Mouse (Mus musculus): ENCODE data around the gene Cacnb3.
A peak's percentile ranks its signal among the peaks of the same experiment; 100 is the strongest.
"Not testable (repeated sequence)": the region's sequence is repeated elsewhere in the genome, so short reads cannot be mapped to it uniquely, and the experiment has no call there.

Gene Cacnb3

DNA sequence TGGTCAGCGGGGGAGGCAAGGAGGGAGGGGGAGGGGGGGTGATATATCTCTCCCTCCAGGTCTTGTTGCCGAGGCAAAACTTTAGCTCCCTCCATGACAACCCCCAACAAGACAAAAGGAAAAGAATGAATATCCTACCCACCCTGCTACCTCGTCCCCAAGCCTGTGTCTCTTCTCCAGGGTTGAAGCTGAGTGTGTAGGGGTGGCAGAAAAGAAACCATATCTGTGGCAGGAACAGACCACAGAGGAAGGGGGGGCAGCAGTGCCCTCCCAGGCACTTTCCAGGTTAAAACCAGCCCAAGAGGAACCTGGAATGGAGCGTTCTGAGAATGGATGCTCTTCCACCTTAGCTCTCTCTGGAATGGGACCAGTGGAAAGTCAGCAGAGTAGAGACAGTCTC, at the start of gene Cacnb3:
Cacnb3 (plus strand) TSS at position 301 of the 400 bp plus-strand sequence.
- DNase-seq (ENCODE audit: low spot score) = no peak

- no peak for DNase-seq (ENCODE audit: low spot score)
Observed at GRCm38 (mm10) chr15:98582410-98582809, 48.2 kb upstream of the Cacnb3 start.

DNA sequence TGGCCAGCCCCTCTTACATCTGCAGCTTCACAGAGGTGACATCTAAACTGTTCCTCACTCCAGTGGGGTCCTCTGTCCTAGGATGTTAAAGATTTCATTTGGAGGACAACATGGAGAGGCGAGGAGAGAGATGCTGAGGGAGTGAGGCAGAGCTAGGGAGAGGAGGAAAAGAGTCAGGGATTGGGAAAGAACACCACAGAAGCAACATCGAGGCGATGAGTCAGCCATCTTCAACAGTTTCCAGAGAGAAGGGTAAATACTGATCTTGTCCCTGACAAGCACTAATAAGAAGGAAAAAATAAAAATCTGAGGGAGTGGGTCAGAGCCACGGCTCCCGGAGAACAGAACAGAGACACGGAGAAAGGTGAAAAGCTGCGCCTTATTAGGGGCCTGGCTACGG, 47.6 kb upstream of the Cacnb3 start:
- DNase-seq (ENCODE audit: low spot score) = no peak

DNA sequence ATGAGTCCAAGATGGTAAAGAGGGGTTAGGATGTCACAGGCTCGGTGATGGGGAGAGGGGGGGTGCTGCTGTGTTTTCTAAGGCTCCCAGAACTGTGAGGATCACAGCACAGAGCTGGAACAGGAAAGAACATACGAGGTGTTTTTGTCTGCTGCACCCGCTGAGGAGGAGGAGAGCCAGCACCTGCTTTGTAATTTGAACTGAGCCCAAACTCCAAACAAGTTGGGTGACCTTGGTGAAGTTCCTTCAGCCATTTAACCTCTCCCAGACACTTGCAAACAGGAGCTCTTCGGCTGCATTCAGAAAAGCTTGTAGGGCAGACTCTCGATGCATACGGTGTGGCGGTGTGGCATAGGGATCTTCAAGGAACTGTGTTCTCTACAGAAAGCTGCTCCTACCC, 45.2 kb upstream of the Cacnb3 start:
- DNase-seq (ENCODE audit: low spot score) = no peak

DNA sequence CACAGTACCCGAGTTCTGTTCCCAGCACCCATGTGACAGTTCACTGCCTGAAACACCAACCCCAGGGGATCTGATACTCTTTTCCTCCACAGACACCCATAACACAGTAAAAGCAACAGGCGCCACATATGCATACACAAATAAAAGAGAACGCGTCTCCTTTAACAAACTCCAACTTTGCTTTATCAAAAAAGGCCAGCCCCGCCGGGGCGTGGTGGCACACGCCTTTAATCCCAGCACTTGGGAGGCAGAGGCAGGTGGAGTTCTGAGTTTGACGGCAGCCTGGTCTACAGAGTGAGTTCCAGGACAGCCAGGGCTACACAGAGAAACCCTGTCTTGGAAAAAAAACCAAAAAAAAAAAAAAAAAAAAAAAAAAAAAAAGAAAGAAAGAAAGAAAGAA, 44.5 kb upstream of the Cacnb3 start:
- not testable (repeated sequence) for DNase-seq (ENCODE audit: low spot score)

- no peak for DNase-seq (ENCODE audit: low spot score)
Observed at GRCm38 (mm10) chr15:98587751-98588150, 42.9 kb upstream of the Cacnb3 start.

DNA sequence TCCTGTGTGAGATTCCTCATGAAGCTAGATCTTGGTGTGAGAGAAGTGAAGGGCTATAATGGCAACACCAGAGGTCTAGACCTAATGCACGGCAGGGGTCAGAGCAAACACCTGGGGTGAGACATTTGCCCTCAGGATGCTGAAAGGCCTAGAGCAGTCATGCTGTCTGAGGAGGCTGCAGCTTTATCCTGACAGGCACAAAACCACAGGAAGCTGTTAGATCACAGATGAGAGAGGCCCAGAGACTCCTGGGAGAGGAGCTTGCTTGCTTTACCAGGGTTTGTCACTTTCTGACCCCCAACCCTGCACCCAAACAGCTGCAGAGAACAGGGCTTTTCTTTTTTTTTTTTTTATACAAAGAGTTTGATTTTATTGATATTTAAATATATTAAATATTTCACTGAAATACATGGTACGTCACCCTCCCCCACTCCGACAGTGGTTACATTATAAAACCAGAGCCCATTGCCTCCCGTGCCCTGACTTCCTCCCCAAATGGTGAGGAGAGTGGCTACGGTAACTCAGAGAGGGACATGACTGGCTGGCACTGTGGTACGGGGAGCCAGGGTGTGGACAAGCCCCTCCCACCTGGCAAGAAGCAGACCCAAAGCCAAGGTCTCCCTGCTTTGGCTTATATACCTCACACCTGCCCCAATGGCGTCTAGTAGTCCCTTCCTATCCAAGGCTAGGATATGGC, 40.9 kb upstream of the Cacnb3 start:
- no peak for DNase-seq (ENCODE audit: low spot score)

GRCm38 (mm10) chr15:98591396-98591795, 39.2 kb upstream of the Cacnb3 start:
- no peak for DNase-seq (ENCODE audit: low spot score)

DNA sequence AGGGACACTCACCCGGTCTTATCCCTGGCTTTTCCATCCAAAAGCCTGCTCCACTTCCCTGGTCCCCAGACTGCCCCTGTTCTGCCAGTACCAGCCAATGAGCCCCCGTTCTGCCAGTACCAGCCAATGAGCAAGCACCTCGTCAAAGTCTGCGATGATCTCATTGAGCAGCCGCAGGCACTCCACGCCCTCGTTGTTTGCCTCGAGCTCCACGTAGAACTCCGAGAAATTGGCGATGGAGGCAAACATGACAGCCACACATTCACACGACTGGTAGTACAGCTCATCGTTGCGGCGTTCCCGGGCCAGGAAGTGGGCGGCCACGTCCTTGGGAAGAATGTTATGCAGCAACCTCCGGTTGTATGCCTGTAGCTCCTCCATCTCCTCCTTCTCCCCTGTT, 36.4 kb upstream of the Cacnb3 start:
- DNase-seq (ENCODE audit: low spot score) = no peak

- DNase-seq (ENCODE audit: low spot score) = no peak
Observed at GRCm38 (mm10) chr15:98595049-98595448, 35.6 kb upstream of the Cacnb3 start.

DNA sequence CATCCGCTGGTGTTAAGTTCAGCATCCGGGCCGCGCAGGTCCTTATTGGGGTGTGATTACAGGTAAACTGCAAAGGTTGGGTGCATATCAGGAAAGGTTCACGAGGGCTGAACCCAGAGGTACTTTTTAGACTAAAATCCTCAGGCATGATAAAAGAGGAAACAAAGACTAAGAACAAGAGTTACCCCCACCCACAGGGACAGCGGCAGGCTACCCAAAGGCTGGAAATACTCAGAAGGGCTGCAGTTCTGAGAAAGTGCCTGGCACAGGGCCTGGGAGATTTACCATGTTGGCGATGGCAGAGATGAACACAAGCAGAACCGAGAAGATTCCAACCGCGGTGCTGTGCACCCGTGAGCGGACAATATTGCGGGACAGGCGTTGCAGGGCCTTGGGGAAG, 34.0 kb upstream of the Cacnb3 start:
- DNase-seq (ENCODE audit: low spot score) = no peak

- DNase-seq (ENCODE audit: low spot score) = no peak
Observed at GRCm38 (mm10) chr15:98600036-98600709, 30.5 kb upstream of the Cacnb3 start.

DNA sequence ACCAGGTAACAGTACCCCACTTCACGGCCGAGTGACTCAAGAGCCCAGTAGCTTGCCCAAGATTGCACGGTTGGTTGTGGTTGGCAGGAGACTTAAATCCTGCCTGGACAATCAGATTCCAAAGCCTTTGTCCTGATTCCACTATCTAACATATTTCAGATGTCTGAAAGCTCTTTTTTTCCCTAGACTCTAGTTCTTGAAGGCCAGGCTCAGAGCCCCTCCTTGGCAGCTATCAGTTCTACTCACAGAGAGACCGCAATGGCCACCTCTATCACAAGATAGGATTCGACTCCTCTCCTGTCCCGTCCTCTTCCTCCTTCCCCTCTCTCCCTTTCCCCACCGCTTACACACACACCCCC, 28.8 kb upstream of the Cacnb3 start:
- DNase-seq (ENCODE audit: low spot score) = no peak

DNA sequence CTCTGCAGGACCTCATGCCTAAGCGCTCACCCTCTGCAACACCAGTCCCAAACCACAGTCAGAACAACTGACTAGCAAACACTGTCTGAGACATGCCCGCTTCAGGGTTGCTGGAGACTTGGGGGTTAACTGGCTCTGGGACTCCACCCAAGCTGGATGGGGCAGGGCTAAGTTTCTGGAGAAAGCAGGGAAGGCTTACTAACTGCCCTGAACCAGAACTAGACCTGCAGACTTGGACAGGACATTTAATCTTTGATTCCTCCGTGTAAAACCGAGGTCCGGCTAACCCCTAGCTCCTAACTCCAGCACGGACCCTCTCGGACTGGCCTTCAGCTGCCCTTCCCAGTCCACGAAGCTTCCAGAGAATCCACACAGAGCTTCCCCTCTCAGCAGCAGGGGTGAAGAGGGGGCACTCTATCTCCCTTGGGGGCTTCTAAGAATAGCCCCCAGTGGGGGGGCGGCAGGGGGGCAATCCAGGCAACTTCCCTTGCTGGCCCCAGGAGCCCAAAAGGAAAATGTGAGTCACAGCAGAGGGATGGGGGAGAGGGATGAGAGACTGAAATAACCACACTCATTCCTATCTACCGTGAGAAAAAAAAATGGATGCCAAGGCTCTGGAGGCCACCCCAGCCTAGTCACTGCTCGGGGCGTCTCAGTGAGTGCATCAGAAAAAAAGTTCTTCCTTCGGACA, 28.3 kb upstream of the Cacnb3 start:
- no peak for DNase-seq (ENCODE audit: low spot score)

GRCm38 (mm10) chr15:98602921-98603458, 27.6 kb upstream of the Cacnb3 start:
- no peak for DNase-seq (ENCODE audit: low spot score)

DNA sequence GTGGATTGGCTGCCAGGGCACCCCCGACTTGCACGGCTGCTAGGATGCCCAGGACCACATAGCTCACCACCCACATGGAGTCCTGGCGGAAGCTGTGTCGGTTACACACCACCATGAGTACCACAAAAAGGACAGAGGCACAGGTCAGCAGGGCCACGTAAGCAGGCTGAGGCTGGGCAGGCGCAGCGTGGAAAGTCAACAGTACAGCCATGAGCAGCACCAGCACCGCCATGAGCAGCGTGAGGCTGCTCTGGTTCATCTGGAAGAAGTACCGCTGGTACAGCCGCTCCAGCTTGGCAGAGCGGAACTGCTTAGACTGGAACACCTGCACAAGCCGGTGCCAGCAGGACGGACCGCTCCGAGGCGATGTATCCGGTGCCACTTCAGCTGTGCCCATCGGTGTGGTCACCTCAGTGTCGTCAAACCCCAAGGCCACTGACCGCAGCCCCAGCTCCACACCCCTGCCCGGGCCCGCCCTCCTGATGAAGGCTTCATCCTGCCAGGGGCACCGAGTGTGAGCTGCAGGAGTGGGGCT, 26.5 kb upstream of the Cacnb3 start:
- DNase-seq (ENCODE audit: low spot score) = no peak

DNA sequence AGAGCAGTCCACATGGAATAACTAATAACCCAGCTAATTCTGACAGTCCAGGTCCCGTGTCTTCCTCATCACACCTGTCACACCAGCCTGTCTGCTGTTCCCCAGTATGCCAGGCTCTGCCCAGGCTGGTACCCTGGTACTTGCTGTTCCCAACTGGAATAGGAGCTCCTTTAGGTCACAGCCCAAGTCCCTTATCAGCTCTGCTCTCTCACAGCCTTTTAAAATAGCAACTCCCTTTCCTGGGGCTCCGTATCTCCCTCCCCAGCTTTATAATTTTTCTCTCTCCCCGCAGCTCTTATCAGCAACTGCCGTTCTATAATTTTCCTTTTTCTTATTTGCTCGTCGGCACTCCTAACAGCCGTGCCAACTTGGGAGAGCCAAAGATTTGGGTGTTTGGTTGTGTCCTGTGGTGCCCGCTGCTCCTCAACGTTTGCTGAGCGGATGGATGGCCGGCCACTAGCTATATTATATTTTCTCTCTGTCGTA, 24.5 kb upstream of the Cacnb3 start:
- DNase-seq (ENCODE audit: low spot score) = no peak

DNA sequence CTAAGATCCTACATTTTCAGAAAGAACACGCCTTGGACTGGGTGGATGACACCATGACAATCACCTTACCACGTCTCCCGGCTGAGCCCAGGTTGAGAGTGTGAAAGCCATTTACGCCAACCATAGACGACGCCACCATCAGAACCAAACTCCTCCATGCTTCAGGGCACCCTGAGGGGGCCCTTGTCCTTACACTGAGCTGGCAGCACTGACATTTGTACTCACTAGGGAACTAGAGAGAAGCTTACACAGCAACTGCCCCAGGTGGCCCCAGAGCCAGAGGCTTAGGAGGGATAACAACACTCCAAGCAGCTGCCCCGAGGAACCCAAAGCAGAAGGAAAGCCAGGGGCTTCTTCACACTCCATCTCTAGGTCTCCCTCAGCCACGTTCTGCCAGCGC, 23.9 kb upstream of the Cacnb3 start:
- DNase-seq (ENCODE audit: low spot score) = no peak

DNA sequence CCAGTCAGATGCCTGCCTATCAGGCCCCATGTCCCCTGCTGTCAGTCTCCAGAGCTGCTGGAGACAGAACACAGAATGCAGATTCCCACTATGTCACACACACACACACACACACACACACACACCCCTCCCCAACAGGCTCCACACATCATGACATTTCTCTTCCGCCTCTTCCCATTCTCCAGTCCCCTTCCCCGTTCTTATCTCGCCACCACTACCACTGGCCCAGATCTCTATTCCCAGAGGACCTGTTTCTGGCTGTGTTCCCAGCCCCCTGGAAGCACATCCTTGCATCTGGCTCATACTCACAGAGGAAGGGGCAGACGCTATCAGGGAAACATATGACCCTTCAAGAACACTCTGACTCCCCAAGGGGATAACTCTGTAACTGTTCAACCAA, 23.1 kb upstream of the Cacnb3 start:
- DNase-seq (ENCODE audit: low spot score) = no peak

GRCm38 (mm10) chr15:98608058-98608783, 22.4 kb upstream of the Cacnb3 start:
- no peak for DNase-seq (ENCODE audit: low spot score)

DNA sequence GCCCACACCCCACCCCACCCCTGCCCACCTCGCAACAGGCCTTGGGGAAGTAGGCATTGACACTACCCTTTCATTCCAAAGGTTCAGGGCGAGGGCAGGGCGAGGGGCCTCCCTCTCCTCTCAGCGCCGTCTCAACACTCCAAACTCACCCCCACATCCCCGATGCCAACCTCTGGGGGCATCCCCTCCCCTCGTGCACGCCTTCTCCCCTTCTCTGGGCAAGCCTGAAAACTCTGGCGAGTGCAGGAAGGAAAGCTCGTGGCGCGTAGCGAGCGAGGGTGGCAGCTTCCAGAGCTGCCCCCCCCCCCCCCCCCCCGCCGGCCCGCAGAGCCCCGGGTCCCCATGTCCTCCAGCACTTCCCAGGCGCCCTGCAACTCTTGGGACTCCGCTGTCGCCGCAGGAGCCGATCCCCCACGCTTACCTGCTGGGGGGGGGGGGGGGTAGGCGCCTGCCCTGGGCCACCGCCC, 21.8 kb upstream of the Cacnb3 start:
- peak; percentile 21 for DNase-seq (ENCODE audit: low spot score)
